Mouse (Mus musculus) layer of hippocampus, adult 9-10 months (tissue): ENCODE data around the gene H2afy2.

Experiments
- DNase-seq: peaks from one replicate; pipeline ENCODE4 v3.0.0; 2022; ENCODE audit warnings: low spot score

The H2afy2 gene

DNA sequence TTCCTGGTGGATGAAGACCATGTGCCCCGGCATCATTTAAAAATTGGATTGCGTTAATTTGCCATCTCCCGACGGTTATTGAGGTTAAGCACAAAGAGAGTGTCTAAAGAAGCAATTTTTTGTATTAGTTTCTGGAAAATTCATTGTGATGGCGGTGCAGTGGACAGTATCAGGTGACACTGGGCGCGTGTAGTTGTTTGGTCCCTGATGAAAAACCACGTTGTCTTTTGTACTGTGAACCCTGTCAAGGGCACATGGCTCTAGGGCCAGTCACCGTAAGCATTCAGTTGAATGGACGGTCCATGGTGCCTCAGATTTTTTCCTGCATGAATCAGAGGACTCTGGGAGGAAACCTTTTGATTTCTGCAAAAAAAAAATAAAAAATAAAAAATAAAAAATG is 467 bp upstream of the H2afy2 start:
- DNase-seq = no peak

DNA sequence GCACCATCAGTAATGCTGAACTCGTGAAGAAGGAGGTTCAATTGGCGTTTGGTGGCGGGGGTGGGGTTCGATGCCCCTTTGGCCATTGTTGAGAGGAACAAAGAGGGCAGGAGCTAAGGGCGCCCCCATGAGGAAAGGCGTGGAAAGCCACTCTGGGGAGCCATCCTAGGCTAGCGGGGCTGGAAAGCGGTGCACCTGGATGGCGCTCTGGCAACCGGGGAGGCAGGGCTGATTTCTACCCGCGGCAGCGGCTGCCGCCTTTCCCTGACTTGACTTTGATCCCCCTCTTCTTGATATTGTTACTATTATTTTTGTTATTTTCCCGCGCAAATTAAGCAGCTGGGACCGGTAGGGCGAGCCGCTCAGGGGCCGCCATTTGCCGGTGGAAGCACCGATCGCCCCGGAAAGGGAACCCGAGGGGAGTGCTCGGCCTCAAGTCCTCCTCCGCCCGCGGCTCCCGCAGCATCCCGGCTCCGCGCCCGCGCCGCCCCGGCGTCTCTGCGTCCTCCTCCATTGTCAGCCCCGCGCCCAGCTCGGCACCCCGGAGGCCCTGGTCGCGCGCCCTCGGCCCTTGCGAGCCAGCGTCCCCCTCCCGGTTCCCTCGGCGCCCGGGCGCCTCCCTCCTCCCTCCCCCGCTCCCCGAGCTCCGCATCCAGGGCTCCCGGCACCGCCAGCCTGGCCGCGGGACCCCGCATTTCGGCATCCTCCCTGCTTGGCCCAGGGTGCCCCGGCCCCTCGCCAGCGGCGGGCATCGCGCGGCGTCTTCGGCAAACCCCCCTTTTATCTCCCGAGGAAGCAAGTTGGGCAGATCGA is 942 bp downstream of the H2afy2 start:
- DNase-seq = no peak

DNA sequence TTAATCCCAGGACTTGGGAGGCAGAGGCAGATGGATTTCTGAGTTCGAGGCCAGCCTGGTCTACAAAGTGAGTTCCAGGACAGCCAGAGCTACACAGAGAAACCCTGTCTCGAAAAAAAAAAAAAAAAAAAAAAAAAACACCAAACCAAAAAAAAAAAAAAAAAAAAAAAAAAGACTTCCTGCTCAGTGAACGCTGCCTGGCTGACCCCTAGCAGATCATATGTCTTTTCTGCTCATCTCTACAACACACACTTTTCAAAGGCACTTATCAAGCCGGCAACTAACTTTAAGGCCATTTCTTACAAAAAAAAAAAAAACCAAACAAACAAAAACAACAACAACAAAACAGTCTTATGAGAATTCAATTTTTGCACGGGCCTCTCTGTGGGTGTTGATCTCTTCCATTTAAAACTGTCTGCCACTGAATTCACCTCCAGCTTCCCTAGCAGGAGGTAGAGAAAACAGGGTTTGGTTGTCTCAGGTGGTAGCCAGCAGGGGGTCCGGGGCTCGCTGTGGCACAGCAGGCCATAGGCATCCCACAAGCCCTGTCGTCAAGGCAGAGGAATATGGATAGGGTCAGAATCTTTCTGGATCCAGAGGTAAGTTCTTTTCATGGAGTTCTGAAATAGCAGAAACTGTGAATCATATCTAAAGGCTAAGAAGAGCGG is 2.4 kb downstream of the H2afy2 start:
- no peak for DNase-seq

DNA sequence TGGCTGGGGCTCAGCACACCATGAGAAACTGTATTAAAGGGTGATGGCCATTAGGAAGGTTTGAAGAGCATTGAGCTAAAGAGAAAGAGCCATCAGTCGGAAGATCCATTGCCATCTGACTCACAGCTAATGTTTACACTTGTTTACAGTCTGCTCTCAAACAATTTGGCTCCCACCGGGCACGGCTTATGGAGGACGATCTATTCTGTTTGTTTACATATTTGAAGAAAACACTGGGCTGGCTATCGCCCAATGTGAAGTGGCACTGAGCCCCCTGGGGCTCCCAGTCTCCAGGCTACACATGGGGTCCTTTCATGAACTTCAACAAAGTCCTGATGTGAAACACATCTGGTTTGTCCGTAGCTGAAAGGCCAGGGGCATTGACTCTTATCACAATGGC is 17.1 kb downstream of the H2afy2 start:
- no peak for DNase-seq

DNA sequence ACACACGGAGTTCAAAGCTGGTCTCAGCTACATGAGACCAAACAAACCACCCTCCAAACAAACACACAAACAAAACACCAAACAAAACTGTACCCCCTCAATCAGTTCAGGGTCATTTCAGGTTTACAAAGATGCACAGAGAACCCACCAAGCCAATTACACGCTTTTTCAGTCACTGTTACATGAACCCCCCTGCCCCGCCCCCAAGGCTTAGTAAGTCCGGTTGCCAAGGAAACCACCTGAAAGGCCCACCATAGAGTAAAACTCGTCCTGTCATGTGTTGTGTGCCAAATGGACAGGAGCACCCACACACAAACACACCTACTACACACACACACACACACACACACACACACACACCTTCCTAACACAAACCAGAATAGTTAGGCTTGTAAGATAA is 18.4 kb downstream of the H2afy2 start:
- DNase-seq = no peak

DNA sequence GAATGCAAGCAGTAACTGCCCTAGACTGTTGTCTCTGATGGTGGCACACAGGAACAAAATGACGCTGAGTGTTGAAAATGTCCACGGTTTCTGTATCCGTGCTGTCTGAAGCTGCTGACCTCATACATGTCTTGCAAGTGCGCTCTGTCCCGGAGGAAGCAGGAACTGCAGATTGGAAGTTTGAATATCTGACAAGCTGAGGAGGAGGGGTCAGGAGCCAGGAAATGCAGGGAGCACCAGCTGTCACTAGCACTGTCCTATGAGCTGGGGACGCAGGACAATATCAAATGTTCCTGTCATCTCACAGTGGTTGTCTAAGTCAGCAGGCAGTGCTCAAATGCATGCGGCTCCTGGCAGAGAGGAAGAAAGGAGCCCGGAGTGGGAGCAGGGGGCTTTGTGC is 19.3 kb downstream of the H2afy2 start:
- no peak for DNase-seq

DNA sequence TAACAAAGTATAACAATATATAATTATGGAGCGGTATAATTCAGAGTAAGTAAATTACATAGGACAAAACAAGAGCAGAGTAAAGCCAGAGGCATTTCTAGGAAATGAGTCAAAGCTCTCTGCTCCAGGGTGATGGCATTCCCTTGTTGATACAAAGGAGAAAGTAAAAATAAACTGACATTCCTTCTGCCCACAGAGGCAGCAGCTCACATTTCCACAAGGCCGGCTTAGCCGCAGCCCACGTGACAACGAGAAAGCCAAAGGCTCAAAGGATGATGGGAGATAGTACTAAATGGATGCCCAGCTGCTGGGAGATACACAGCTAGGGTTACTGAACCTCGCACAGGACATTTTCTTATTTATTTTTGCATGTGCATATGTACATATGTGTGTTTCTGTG is 24.1 kb downstream of the H2afy2 start:
- no peak for DNase-seq

DNA sequence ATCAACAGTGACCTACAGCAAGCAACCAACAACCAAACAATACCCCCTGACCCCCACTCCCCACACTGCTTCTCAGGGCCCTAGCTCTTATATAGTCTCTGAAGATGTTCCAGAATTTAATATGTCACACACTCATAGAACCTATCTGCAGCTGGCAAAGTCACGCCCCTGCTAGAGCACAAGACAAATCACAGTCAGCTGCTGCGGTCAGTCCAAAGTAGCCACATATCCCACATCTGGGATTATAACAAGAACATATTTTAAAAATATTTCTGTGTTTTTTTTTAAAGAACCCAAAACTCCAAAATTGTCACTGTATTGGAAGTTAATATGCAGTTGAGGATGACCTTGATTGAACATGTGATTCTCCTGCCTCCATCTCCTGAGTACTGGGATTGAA is 25.0 kb downstream of the H2afy2 start:
- no peak for DNase-seq

DNA sequence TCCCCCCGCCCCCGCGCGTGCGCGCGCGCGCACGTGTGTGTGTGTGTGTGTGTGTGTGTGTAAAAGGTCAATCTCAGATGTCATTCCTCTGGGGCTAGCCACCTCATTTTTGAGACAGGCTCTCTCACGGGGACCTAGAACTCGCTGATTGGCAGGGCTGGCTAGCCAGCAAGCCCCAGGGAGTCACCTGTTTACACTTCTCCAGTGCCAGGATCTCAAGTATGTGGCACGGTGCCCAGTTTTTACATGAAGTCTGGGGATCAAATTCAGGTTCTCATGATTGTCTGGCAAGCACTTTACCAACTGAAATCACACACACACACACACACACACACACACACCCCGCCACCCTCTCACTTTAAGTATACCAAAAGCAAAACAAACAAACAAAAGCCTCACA is 26.9 kb downstream of the H2afy2 start:
- DNase-seq = no peak

DNA sequence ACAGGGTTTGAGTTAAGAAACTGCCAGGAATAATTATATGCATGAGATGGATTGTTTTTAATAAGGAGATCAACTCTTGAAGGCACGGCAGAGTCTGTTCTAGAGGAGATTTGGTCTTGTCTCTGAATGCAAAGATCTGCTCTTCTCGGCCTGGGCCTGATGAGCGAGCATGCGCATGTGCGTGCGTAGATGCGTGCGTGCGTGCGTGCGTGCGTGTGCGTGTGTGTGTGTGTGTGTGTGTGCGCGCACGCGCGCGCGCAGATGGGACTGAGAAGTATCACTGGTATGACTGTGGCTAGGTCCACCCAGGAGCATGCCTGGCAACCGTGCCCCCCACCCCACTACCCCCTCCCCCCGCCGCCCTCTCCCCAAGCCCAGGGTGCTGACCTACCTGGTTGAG is 30.9 kb downstream of the H2afy2 start:
- DNase-seq = no peak

DNA sequence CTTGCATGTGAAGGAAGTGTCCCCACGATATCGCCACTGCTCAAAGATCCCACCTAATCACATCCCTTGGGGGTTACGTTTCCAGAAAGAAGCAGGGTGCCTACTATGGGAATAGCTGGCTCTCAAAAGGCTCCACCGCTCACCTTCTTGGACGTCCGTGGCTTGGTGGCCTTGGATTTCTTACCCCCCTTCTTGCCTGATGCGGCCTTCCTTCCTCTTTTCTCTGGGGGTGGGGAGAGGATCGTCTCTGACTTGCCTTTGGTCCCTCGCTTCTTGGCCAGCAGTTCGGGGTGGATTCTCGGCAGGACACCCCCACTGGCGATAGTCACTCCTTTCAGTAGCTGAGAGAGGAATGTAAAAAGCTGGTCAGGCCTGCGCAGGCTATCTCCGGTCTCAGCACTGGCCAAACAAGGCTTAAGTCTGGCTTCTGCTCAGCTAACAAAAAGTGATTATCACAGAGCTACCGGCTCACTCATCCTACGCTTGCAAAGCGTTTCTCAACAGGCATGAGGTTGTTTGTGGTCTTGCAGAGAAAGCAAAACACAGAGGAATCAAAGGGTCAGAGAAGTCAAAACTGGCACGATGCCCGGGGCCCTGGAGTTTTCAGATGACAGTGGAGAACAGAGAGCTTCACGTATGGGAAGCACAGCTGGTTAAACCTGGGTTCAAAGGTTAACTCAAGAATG is 32.3 kb downstream of the H2afy2 start:
- DNase-seq = no peak

DNA sequence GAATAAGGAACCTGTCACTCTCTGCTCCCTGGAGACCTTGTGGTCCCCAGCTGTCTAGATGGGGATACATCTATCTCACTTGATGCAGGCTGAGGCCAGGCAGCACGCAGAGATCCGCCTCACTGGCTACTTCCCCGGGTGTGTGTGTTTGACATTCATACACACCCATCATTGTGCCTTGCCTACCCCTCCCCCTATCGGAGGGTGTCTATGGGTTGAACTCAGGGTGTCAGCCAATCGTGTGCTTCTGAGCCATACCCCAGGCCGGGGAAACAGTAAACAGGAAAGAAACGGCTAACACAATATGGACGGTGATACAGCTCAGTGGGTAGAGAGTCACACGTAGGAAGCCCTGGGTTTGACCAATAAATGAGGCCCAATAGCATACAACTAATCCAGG is 33.9 kb downstream of the H2afy2 start:
- DNase-seq = no peak

DNA sequence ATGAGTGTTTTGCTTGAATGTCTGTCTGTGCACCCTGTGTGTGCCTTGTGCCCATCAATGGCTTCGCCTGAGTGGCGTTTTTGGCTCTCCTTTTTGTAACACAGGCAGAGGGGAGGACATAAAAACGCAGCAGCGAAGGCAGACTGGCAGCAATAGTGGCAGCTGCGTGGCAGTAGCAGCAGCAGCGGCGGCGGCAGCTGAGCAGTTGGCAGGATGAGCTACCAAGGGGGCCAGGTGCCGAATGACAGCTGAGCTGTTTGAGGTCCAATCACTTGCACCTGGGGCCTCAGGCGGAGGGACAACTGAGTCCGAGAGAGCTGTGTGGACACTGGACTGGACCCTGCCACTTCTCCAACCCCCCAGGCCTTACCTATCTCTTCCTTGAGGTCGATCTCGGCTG is 36.6 kb downstream of the H2afy2 start:
- no peak for DNase-seq

DNA sequence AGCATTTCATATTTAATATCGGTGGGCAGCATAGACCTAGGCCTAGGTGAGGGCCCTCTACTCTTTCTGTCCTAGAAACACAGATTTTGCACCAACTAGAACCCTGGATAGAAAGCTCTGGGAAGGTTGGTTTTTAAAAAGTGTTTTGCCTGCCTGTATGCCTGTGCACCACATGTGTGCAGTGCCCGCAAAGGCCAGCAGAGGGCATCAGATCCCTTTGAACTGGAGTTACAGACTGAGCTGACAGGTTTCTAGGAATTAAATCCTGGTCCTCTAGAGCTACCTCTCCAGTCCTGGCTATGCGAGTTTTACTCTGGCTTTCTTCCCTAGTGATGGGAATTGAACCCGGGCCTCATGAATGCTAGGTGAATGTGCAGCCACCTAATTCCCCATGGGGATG is 38.8 kb downstream of the H2afy2 start:
- DNase-seq = no peak

DNA sequence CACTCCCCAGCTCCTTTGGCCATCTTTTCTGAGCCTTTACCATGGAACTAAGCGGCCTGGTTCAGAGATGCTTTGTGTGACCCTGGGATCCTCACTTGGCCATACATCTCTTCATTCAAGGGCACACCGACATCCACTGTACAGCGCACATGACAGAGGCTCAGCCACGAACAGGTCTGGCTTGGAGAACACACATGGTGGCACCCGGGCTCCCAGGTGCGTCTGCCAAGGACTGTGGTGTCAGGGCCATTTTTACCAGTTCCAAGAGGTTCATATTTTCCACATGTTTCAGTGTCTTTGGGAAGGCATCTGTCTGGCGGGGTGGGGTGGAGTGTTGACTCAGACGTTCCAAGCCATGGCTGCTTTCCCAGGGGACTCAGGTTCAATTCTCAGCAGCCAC is 41.6 kb downstream of the H2afy2 start:
- DNase-seq = no peak

DNA sequence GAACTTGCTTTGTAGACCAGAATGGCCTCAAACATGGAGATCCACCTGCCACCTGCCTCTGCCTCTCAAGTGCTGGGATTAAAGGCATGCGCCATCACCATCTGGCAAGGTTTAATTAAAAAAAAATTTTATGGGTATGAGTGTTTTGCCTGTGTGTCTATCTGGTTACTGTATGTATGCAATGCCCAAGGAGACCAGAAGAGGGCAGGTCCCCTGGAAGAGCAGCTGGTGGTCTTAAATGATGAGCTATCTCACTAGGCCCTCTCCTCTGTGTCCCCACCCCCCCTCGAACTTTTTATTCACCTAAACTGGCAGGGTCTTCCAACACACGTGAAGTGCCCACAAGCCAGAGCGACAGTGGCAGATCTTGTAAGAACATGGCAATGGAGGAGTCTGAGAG is 42.1 kb downstream of the H2afy2 start:
- DNase-seq = no peak

DNA sequence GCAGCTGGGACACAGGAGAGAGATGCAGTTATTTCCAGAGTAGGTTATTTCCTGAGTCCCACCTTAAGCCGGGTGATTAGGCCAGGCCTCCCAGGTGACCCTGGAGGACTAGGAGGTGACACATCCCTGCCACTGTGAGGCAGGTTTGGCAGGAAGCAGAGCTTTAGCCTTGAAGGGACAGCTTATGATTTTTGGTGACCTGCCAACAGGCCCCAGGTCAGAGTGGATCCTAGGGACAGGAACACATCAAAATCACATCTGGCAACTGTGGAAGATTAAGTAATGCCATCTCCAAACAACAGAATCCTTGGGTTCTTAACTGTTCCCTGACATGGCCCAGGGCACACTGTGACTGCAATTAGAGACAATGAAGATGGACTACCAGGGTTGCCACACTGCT is 42.6 kb downstream of the H2afy2 start:
- DNase-seq = no peak

DNA sequence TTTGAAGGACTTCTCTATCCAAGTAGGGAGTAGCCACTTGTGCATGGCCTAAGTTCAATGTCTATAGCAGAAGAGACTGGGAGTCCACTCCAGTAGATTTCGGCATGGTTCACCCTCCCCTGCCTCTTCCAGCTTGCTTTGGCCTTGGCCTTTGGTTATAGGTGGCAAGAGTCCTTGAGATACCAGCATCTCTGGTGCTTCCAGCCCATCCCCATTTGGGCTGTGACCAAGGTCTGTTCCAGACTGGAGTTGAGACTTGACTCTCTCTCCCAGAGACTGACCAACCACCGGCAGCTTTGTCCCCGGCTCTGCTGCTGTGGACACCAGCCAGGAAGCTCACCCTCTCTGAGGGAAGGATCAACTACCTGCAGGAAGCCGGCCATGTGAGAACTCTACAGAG is 45.8 kb downstream of the H2afy2 start:
- DNase-seq = no peak

DNA sequence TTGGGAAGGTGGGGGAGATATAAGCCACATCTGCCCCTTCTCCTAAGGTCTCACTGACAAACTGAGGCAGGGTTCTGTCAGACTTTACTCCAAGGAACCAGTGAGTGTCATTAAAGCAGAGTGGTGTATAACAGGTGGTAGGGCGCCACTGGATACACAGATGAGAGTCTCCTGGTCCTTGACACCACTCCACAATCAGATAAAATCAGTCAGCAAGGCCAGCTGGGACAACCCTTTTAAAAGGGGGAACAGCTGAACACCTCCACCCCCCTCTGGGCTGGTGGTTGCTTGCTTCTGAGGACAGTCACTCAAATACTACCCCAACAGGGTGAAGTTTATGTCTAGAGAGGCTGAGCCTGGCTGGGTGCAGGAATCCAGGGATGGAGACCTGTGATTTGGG is 46.4 kb downstream of the H2afy2 start:
- DNase-seq = no peak

DNA sequence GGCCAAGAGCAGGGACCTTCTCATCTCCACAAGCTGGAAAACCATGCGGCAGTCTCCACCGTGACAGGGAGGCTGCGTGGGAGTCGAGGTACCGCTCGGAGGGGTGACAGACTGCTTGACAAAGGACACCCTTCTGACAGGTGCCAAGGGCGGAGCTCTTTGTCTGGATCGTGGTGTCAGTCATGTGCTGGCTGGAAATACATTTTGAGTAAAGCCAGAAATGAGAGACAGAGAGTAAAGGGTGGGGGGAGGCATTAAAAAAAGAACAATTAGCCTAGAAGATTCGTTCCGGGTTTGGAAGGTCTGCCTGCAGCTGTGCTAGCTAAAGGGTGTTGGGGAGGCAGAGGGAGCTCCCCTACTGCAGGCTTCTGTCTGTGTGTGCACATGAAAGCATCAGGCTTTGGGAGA is 47.3 kb downstream of the H2afy2 start:
- no peak for DNase-seq

DNA sequence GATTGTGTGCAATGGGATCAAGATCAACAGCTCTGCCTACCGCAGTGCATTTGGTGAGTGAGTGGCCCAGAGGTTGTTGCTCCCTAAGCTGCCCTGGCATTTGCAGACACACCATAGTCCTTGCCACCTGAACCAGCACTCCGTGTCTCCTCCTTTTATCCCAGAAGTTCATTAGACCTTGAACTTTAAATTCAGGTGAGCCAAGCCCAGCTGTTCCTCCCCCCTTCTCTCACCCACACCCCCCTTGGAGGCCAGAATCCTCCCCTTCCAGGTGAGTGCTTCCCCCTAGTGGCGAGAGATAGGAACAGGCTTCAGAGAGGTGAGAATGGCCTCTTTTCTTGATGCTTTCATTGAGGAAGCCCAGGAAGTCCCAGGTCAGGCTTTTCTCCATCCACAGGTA is 49.6 kb downstream of the H2afy2 start:
- DNase-seq = no peak

DNA sequence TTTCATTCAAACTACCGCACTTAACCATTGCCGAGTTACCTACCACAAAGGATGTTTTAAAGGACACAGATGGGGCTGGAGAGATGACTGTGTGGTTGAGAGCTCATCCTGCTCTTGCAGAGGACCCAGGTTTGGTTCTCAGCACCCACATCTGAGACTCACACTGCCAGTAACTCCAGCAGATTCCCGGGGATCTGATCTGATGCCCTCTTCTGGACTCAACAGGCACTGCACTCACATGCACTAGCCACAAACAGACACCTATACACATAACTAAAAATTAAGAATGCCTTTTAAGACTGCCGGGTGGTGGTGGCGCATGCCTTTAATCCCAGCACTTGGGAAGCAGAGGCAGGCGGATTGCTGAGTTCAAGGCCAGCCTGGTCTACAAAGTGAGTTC is 53.8 kb downstream of the H2afy2 start:
- no peak for DNase-seq

DNA sequence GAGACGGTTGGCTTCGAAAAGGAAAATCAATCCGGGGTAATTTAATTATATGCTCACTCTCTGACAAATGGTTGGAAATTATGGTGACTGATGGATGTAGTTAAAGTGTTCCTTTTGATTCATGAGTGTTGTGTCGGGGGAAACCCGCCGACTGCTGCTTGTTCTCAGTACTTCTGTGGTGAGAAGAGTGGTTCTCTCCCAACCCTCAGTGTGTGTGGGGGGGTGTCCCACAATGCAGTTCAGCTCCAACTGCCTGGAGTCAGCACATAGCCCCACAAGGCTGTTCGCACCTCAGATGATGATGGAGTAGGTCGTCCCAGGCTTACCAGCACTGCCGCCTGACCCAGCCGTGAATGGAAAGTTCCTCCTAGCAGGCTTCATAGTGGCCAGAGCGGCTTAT is 54.8 kb downstream of the H2afy2 start:
- no peak for DNase-seq
